Mouse (Mus musculus): Measurements from ENCODE around the gene Ndufa7.
"Not testable (repeated sequence)": the region's sequence is repeated elsewhere in the genome, so short reads cannot be mapped to it uniquely, and the experiment has no call there.

The Ndufa7 gene

GRCm38 (mm10) chr17:33811142-33811516 is 13.2 kb upstream of the Ndufa7 start:
- no peak for DNase-seq (ENCODE audit: inconsistent ontology term)

- DNase-seq (ENCODE audit: inconsistent ontology term): peak; percentile 47
These were observed 11.9 kb upstream of the Ndufa7 start for GRCm38 (mm10) chr17:33812475-33812874.

- no peak for DNase-seq (ENCODE audit: inconsistent ontology term)
These were observed 11.4 kb upstream of the Ndufa7 start for GRCm38 (mm10) chr17:33812990-33813389.

GRCm38 (mm10) chr17:33815399-33815798 is 9.0 kb upstream of the Ndufa7 start:
- DNase-seq (ENCODE audit: inconsistent ontology term): no peak

- DNase-seq (ENCODE audit: inconsistent ontology term): no peak
These were observed 7.8 kb upstream of the Ndufa7 start for GRCm38 (mm10) chr17:33816612-33817011.

GRCm38 (mm10) chr17:33817184-33817968 is 7.0 kb upstream of the Ndufa7 start:
- peak; percentile 98 for DNase-seq (ENCODE audit: inconsistent ontology term)

GRCm38 (mm10) chr17:33817969-33818643 is 6.3 kb upstream of the Ndufa7 start:
- DNase-seq (ENCODE audit: inconsistent ontology term): no peak

GRCm38 (mm10) chr17:33822436-33822959 is 1.9 kb upstream of the Ndufa7 start:
- no peak for DNase-seq (ENCODE audit: inconsistent ontology term)

- not testable (repeated sequence) for DNase-seq (ENCODE audit: inconsistent ontology term)
These were observed 1.2 kb upstream of the Ndufa7 start for GRCm38 (mm10) chr17:33823171-33823570.

- not testable (repeated sequence) for DNase-seq (ENCODE audit: inconsistent ontology term)
These were observed 592 bp downstream of the Ndufa7 start for GRCm38 (mm10) chr17:33824997-33825330.

GRCm38 (mm10) chr17:33825462-33825861 is 1.1 kb downstream of the Ndufa7 start:
- no peak for DNase-seq (ENCODE audit: inconsistent ontology term)

- DNase-seq (ENCODE audit: inconsistent ontology term): peak; percentile 43
These were observed 2.5 kb downstream of the Ndufa7 start for GRCm38 (mm10) chr17:33826850-33827249.

GRCm38 (mm10) chr17:33828892-33829291 is 4.5 kb downstream of the Ndufa7 start:
- DNase-seq (ENCODE audit: inconsistent ontology term): peak; percentile 16

GRCm38 (mm10) chr17:33829561-33829960 is 5.2 kb downstream of the Ndufa7 start:
- DNase-seq (ENCODE audit: inconsistent ontology term): no peak

- DNase-seq (ENCODE audit: inconsistent ontology term): peak; percentile 93
These were observed 18.8 kb downstream of the Ndufa7 start, which contains the start of gene Cd320 for GRCm38 (mm10) chr17:33842966-33843795. TSS of gene Cd320 (plus strand) at chr17:33843091.

- DNase-seq (ENCODE audit: inconsistent ontology term): no peak
These were observed 19.8 kb downstream of the Ndufa7 start for GRCm38 (mm10) chr17:33844196-33844595.

- no peak for DNase-seq (ENCODE audit: inconsistent ontology term)
These were observed 23.8 kb downstream of the Ndufa7 start for GRCm38 (mm10) chr17:33848139-33848538.

GRCm38 (mm10) chr17:33851331-33851730 is 27.0 kb downstream of the Ndufa7 start:
- DNase-seq (ENCODE audit: inconsistent ontology term): no peak

- no peak for DNase-seq (ENCODE audit: inconsistent ontology term)
These were observed 33.4 kb downstream of the Ndufa7 start for GRCm38 (mm10) chr17:33857816-33858215.

GRCm38 (mm10) chr17:33865330-33866030 is 41.1 kb downstream of the Ndufa7 start:
- no peak for DNase-seq (ENCODE audit: inconsistent ontology term)

GRCm38 (mm10) chr17:33873537-33873936 is 49.2 kb downstream of the Ndufa7 start, which contains the start of gene Gm7029:
TSS of gene Gm7029 (plus strand) at chr17:33873837.
- not testable (repeated sequence) for DNase-seq (ENCODE audit: inconsistent ontology term)

Data from Muller cell, postnatal 12 days (primary cell).